Mouse (Mus musculus) lung, embryonic 14.5 days (tissue): ENCODE data around the gene Inpp5f. TPM values are rescaled to one million over a fixed set of nuclear protein-coding genes. Genes with fewer than 3 reads are reported as not detected.

ENCODE experiments used
- ATAC-seq: fragments of 200-750 bp; cut with Nextera tagmentation; 2 replicates; pipeline ENCODE4 v1.8.0; 2017; ENCODE audit warnings: mild to moderate bottlenecking, moderate TSS enrichment, moderate library complexity; ENCODE audit not compliant: insufficient read depth
- DNase-seq: peaks from one replicate; pipeline ENCODE4 v3.0.0-alpha.2; 2015
- H3K27ac ChIP-seq: fragments of 300-500 bp; sonication (generic); 2 replicates; pipeline ENCODE4 v1.5.1; 2014; ENCODE audit warnings: low read depth, mild to moderate bottlenecking, moderate library complexity
- H3K27me3 ChIP-seq: fragments of 300-500 bp; sonication (generic); 2 replicates; pipeline ENCODE4 v1.6.1; 2014; ENCODE audit warnings: low read length, control low read depth; ENCODE audit not compliant: insufficient read depth
- H3K36me3 ChIP-seq: fragments of 300-500 bp; sonication (generic); 2 replicates; pipeline ENCODE4 v1.6.1; 2014; ENCODE audit warnings: control low read depth; ENCODE audit not compliant: insufficient read depth
- H3K4me1 ChIP-seq: fragments of 300-500 bp; sonication (generic); 2 replicates; pipeline ENCODE4 v1.6.1; 2014; ENCODE audit warnings: antibody characterized with exemption, control low read depth; ENCODE audit not compliant: insufficient read depth
- H3K4me2 ChIP-seq: fragments of 300-500 bp; sonication (generic); 2 replicates; pipeline ENCODE4 v1.6.1; 2014; ENCODE audit warnings: mild to moderate bottlenecking
- H3K4me3 ChIP-seq: fragments of 300-500 bp; sonication (generic); 2 replicates; pipeline ENCODE4 v1.5.1; 2014; ENCODE audit warnings: low read depth, low read length
- H3K9ac ChIP-seq: fragments of 300-500 bp; sonication (generic); 2 replicates; pipeline ENCODE4 v1.6.1; 2014
- H3K9me3 ChIP-seq: fragments of 300-500 bp; sonication (generic); 2 replicates; pipeline ENCODE4 v1.6.1; 2016; ENCODE audit warnings: low read depth, low read length, control low read depth
- CTCF ChIP-seq: IDR thresholded peaks from 2 replicates; pipeline ENCODE4 v1.5.1; 2016; ENCODE audit warnings: antibody characterized with exemption, low read depth
- WGBS: fragments of 180-500 bp; shearing (Covaris S2); extraction: QIAGEN DNeasy Blood & Tissue Kit; methylation state at CpG from one replicate; pipeline ENCODE4 v1.1.7; 2014; 5-methylcytosine and 5-hydroxymethylcytosine counted together
- polyA plus RNA-seq: library from polyadenylated mRNA; unstranded; fragments of >200 nt; fragmentation: Nextera tagmentation; extraction: Ambion mirVana; gene quantifications from 2 replicates; pipeline ENCODE4 v1.2.1, GENCODE M21; 2014

Inpp5f gene
- polyA plus RNA-seq, 1 experiment from 2014 or later = 28.2 TPM

GRCm38 (mm10) chr7:128572030-128572429 lies 39.1 kb upstream of the Inpp5f start:
- H3K4me2 ChIP-seq = no peak overlapping the region
- H3K27me3 ChIP-seq = no peaks in the 10 kb centered on the region
- no peaks in the 10 kb centered on the region for H3K36me3 ChIP-seq
- DNase-seq = no peak
- H3K9me3 ChIP-seq = no peaks in the 10 kb centered on the region
- no peak for TF ChIP-seq CTCF
- 60% methylated on average over 4 of the region's 4 CpGs for WGBS
- ATAC-seq = no peak
- H3K27ac ChIP-seq = no peak overlapping the region
- no peak overlapping the region for H3K4me3 ChIP-seq
- no peaks in the 10 kb centered on the region; the same call in 1 of the 2 replicates for H3K4me1 ChIP-seq
- H3K9ac ChIP-seq = no peak overlapping the region

DNA sequence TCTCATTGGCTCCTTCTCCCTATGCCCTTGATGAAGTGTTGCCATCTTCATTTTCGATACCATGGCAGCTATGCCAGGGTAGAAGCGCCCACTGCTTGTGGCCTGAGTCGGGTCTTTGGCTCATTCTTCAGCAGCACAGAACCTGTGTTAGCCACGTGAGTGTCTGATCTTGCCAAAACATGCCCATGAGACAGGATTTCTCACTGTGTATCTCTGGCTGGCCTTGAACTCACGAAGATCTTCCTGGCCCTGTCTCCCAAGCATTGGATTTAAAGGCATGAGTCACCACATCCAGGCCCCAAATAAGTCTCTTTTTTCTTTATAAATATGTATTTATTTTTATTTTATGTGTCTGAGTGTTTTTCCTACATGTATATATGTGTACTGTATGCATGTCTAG lies 35.9 kb upstream of the Inpp5f start:
- Histone ChIP-seq H3K4me3 (no peak overlapping the region), H3K9ac (no peak overlapping the region), H3K27ac (no peak overlapping the region), H3K4me2 (no peak overlapping the region), H3K36me3 (no peaks in the 10 kb centered on the region), H3K27me3 (no peaks in the 10 kb centered on the region), H3K9me3 (no peaks in the 10 kb centered on the region), H3K4me1 (no peaks in the 10 kb centered on the region; the same call in 1 of the 2 replicates)
- ATAC-seq (no peak), DNase-seq (no peak)
- WGBS = 85% methylated on average over 5 of the region's 5 CpGs
- TF ChIP-seq CTCF = no peak

DNA sequence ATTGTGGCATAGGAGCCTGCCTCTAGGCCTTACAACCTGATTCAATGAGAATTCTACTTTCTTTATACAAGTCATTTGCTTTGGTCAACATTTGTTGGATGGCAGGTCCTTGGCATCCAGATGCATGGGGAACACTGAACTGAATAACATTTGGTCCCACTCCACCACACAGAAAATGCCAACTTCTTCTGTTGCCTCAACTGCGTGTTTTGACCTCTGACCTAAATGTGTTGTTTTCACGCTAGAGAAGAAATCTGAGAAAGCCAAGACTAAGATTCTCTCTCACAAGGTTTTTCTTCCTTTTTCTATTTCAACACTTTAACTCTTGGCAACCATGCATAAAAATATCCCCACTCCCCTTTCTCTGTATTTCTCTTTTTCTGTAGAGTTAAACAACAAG lies 35.3 kb upstream of the Inpp5f start:
- no peaks in the 10 kb centered on the region for H3K36me3 ChIP-seq
- no peak overlapping the region for H3K4me2 ChIP-seq
- H3K4me1 ChIP-seq = no peaks in the 10 kb centered on the region; the same call in 1 of the 2 replicates
- H3K27me3 ChIP-seq = no peaks in the 10 kb centered on the region
- no peak overlapping the region for H3K4me3 ChIP-seq
- no peak overlapping the region for H3K9ac ChIP-seq
- H3K27ac ChIP-seq = no peak overlapping the region
- no peaks in the 10 kb centered on the region for H3K9me3 ChIP-seq
- ATAC-seq (no peak), DNase-seq (peak; percentile 72)
- 45% methylated on average over 2 of the region's 2 CpGs for WGBS
- TF ChIP-seq CTCF = no peak

GRCm38 (mm10) chr7:128577607-128578006 lies 33.5 kb upstream of the Inpp5f start:
- no peak overlapping the region for H3K4me2 ChIP-seq

GRCm38 (mm10) chr7:128578199-128578945 lies 32.8 kb upstream of the Inpp5f start:
- Histone ChIP-seq H3K36me3 (no peaks in the 10 kb centered on the region), H3K9ac (no peak overlapping the region), H3K27me3 (no peaks in the 10 kb centered on the region), H3K27ac (no peak overlapping the region), H3K4me3 (no peak overlapping the region), H3K4me2 (no peak overlapping the region), H3K4me1 (no peaks in the 10 kb centered on the region; the same call in 1 of the 2 replicates), H3K9me3 (no peaks in the 10 kb centered on the region)
- WGBS = 80% methylated on average over 10 of the region's 10 CpGs
- ATAC-seq (no peak), DNase-seq (no peak)
- TF ChIP-seq CTCF = no peak

More at GRCm38 (mm10) chr7:128577607-128578006, 33.5 kb upstream of the Inpp5f start:
- Histone ChIP-seq H3K4me1 (no peaks in the 10 kb centered on the region; the same call in 1 of the 2 replicates), H3K27ac (no peak overlapping the region), H3K9me3 (no peaks in the 10 kb centered on the region), H3K9ac (no peak overlapping the region), H3K36me3 (no peaks in the 10 kb centered on the region), H3K27me3 (no peaks in the 10 kb centered on the region), H3K4me3 (no peak overlapping the region)
- TF ChIP-seq CTCF = no peak
- ATAC-seq (no peak), DNase-seq (no peak)
- WGBS = 35% methylated on average over 1 of the region's 1 CpGs

GRCm38 (mm10) chr7:128579381-128579780 lies 31.7 kb upstream of the Inpp5f start:
- WGBS = 70% methylated on average over 2 of the region's 2 CpGs
- TF ChIP-seq CTCF = no peak
- DNase-seq = no peak

GRCm38 (mm10) chr7:128580318-128580717 lies 30.8 kb upstream of the Inpp5f start:
- no peak overlapping the region for H3K9ac ChIP-seq
- H3K9me3 ChIP-seq = no peaks in the 10 kb centered on the region
- ATAC-seq (no peak), DNase-seq (no peak)
- no peaks in the 10 kb centered on the region for H3K36me3 ChIP-seq
- WGBS = 85% methylated on average over 6 of the region's 6 CpGs
- TF ChIP-seq CTCF = no peak
- no peaks in the 10 kb centered on the region for H3K27me3 ChIP-seq
- no peak overlapping the region for H3K4me3 ChIP-seq
- H3K4me1 ChIP-seq = no peaks in the 10 kb centered on the region; the same call in 1 of the 2 replicates
- H3K4me2 ChIP-seq = no peak overlapping the region
- no peak overlapping the region for H3K27ac ChIP-seq

More at GRCm38 (mm10) chr7:128579381-128579780, 31.7 kb upstream of the Inpp5f start:
- Histone ChIP-seq H3K4me3 (no peak overlapping the region), H3K9me3 (no peaks in the 10 kb centered on the region), H3K27me3 (no peaks in the 10 kb centered on the region), H3K4me2 (no peak overlapping the region), H3K27ac (no peak overlapping the region), H3K36me3 (no peaks in the 10 kb centered on the region), H3K9ac (no peak overlapping the region), H3K4me1 (no peaks in the 10 kb centered on the region; the same call in 1 of the 2 replicates)
- no peak for ATAC-seq
